Mouse (Mus musculus): ENCODE data around the gene Bmi1. TPM values are rescaled to one million over a fixed set of nuclear protein-coding genes. Genes with fewer than 3 reads are reported as not detected.

Gene Bmi1
- polyA plus RNA-seq, 1 experiment = 25.3 TPM

- DNase-seq (ENCODE audit: low spot score) = no peak
Observed at GRCm38 (mm10) chr2:18722208-18722830, 45.5 kb downstream of the Bmi1 start.

- DNase-seq (ENCODE audit: low spot score) = no peak
Observed at GRCm38 (mm10) chr2:18724462-18724861, 47.6 kb downstream of the Bmi1 start.

- DNase-seq (ENCODE audit: low spot score) = no peak
Observed at GRCm38 (mm10) chr2:18725880-18726279, 49.1 kb downstream of the Bmi1 start.

- DNase-seq (ENCODE audit: low spot score) = no peak
Observed at GRCm38 (mm10) chr2:18731718-18732117, 54.9 kb downstream of the Bmi1 start.

GRCm38 (mm10) chr2:18734394-18735127, 57.7 kb downstream of the Bmi1 start:
- DNase-seq (ENCODE audit: low spot score) = no peak

Other genes with a start within 250 kb of the Bmi1 start
- gene Commd3, start 4.6 kb upstream of the Bmi1 start, polyA plus RNA-seq (2012; rRNA removed) = 115 and 131 TPM in 2 replicates
- 0.32 and 0.34 TPM in 2 replicates for gene Spag6, start 17.0 kb downstream of the Bmi1 start, polyA plus RNA-seq (2012; rRNA removed)

Data from urinary bladder, adult 2 months (tissue).